Mouse (Mus musculus) E14TG2a.4 (cell line): ENCODE data around the gene Fosl1.
A peak's percentile ranks its signal among the peaks of the same experiment; 100 is the strongest.

Source experiments
- CTCF ChIP-seq: conservative IDR thresholded peaks from 2 replicates; pipeline ENCODE4 v1.5.1; 2014; ENCODE audit warnings: low read length
- NANOG ChIP-seq: IDR thresholded peaks from 2 replicates; pipeline ENCODE4 v1.6.1; 2014; ENCODE audit warnings: borderline replicate concordance, low read length, mixed read lengths
- POU5F1 ChIP-seq: IDR thresholded peaks from 2 replicates; pipeline ENCODE4 v1.6.1; 2014; ENCODE audit warnings: low read length, borderline replicate concordance

- TF ChIP-seq CTCF (peak; percentile 51), POU5F1 (no peak), NANOG (no peak)
These were observed 40.2 kb upstream of the Fosl1 start for GRCm38 (mm10) chr19:5407133-5407532.
